Mouse (Mus musculus) hindbrain, embryonic 14.5 days (tissue): ENCODE data around the gene Slc4a11. TPM values are rescaled to one million over a fixed set of nuclear protein-coding genes. Genes with fewer than 3 reads are reported as not detected.

ENCODE experiments used
- polyA plus RNA-seq: library from polyadenylated mRNA; unstranded; fragments of >200 nt; fragmentation: Nextera tagmentation; extraction: Ambion mirVana; gene quantifications from 2 replicates; pipeline ENCODE4 v1.2.1, GENCODE M21; 2014

Gene Slc4a11
- polyA plus RNA-seq, 1 experiment from 2014 or later = 0.82 TPM

Other genes starting within 250 kb of the Slc4a11 start
- 158 and 171 TPM in 2 replicates for gene Ptpra, start 247.2 kb downstream of the Slc4a11 start, polyA plus RNA-seq
- 96.8 and 107 TPM in 2 replicates for gene Mrps26, start 133.8 kb downstream of the Slc4a11 start, polyA plus RNA-seq
- 0.87 TPM in 1 of 2 replicates, not detected in the other for gene Oxt, start 121.3 kb downstream of the Slc4a11 start, polyA plus RNA-seq
- not detected in 2 replicates for gene Avp, start 115.0 kb downstream of the Slc4a11 start, polyA plus RNA-seq
- gene Fastkd5, start 67.5 kb downstream of the Slc4a11 start, polyA plus RNA-seq = 11.5 and 12.8 TPM in 2 replicates
- 9.7 and 12.6 TPM in 2 replicates for gene Ubox5, start 67.5 kb downstream of the Slc4a11 start, polyA plus RNA-seq
- gene Lzts3, start 54.7 kb downstream of the Slc4a11 start, polyA plus RNA-seq = 5.3 and 5.7 TPM in 2 replicates
- gene Ddrgk1, start 32.9 kb downstream of the Slc4a11 start, polyA plus RNA-seq = 62.5 and 65.3 TPM in 2 replicates
- gene Itpa, start 29.9 kb downstream of the Slc4a11 start, polyA plus RNA-seq = 115 and 116 TPM in 2 replicates
- gene 4930402H24Rik, start 208.9 kb upstream of the Slc4a11 start, polyA plus RNA-seq = 92.5 and 99.6 TPM in 2 replicates
- 22.7 and 22.9 TPM in 2 replicates for gene Atrn, start 209.0 kb upstream of the Slc4a11 start, polyA plus RNA-seq